Mouse (Mus musculus) stomach, embryonic 16.5 days (tissue): ENCODE data around the gene Gm10477. TPM values are rescaled to one million over a fixed set of nuclear protein-coding genes. Genes with fewer than 3 reads are reported as not detected.
"Not testable (repeated sequence)": the region's sequence is repeated elsewhere in the genome, so short reads cannot be mapped to it uniquely, and the experiment has no call there.

Experiments
- ATAC-seq: fragments of 200-750 bp; cut with Nextera tagmentation; 2 replicates; pipeline ENCODE4 v1.8.0; 2017; ENCODE audit warnings: moderate number of reproducible peaks, moderate TSS enrichment; ENCODE audit not compliant: insufficient read depth, low FRiP score
- H3K27ac ChIP-seq: fragments of 300-500 bp; sonication (generic); 2 replicates; pipeline ENCODE4 v1.5.1; 2014; ENCODE audit warnings: low read length
- H3K27me3 ChIP-seq: fragments of 300-500 bp; sonication (generic); 2 replicates; pipeline ENCODE4 v1.6.1; 2014; ENCODE audit warnings: low read length, control low read depth, mixed read lengths; ENCODE audit not compliant: control insufficient read depth, insufficient read depth
- H3K36me3 ChIP-seq: fragments of 300-500 bp; sonication (generic); 2 replicates; pipeline ENCODE4 v1.6.1; 2014; ENCODE audit warnings: low read length; ENCODE audit not compliant: control insufficient read depth, insufficient read depth
- H3K4me1 ChIP-seq: fragments of 300-500 bp; sonication (generic); 2 replicates; pipeline ENCODE4 v1.6.1; 2014; ENCODE audit warnings: low read length, control low read depth, mixed read lengths; ENCODE audit not compliant: control insufficient read depth, insufficient read depth
- H3K4me2 ChIP-seq: fragments of 300-500 bp; sonication (generic); 2 replicates; pipeline ENCODE4 v1.6.1; 2014; ENCODE audit warnings: low read depth, low read length, mixed read lengths
- H3K4me3 ChIP-seq: fragments of 300-500 bp; sonication (generic); replicated peaks from 2 replicates; pipeline ENCODE4 v1.5.1; 2014; ENCODE audit warnings: mild to moderate bottlenecking, low read length
- H3K9ac ChIP-seq: fragments of 300-500 bp; sonication (generic); 2 replicates; pipeline ENCODE4 v1.6.1; 2014; ENCODE audit warnings: low read length
- H3K9me3 ChIP-seq: fragments of 300-500 bp; sonication (generic); replicated peaks from 2 replicates; pipeline ENCODE4 v1.6.1; 2016; ENCODE audit warnings: low read length, control low read depth; ENCODE audit not compliant: control insufficient read depth
- WGBS: fragments of 180-500 bp; shearing (Covaris S2); extraction: QIAGEN DNeasy Blood & Tissue Kit; methylation state at CpG from one replicate; pipeline ENCODE4 v1.1.7; 2014; 5-methylcytosine and 5-hydroxymethylcytosine counted together
- polyA plus RNA-seq: library from polyadenylated mRNA; unstranded; fragments of >200 nt; fragmentation: Nextera tagmentation; extraction: Ambion mirVana; gene quantifications from 2 replicates; pipeline ENCODE4 v1.2.1, GENCODE M21; 2015

The Gm10477 gene
- polyA plus RNA-seq: not detected in 2 replicates

DNA sequence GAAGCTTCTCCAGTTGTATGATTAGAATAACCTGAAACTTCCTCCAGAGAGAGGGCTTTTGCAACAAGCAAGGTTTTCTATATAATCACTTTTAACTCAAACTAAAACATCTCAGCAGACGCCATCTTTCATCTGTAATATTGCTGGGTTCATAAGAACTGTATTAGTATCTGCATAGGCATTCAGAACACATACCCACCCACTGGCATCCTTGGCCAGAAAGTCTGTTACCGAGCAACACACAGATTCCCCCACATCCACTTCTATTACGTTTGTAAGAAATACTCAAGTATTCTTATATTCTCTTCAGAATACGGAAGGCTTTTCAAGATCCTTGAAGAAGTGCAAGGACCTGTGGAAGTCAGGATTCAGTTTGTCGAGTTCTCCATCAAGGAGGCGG lies at the start of gene Gm10477:
Gene Gm10477 (plus strand): TSS at position 301 of the 400 bp plus-strand sequence.
- not testable (repeated sequence) for H3K4me1 ChIP-seq, H3K27ac ChIP-seq, H3K9me3 ChIP-seq, H3K4me3 ChIP-seq, H3K4me2 ChIP-seq, ATAC-seq, H3K36me3 ChIP-seq, H3K9ac ChIP-seq, H3K27me3 ChIP-seq
- WGBS: 81% methylated on average over 6 of the region's 6 CpGs

GRCm38 (mm10) chrX:56477553-56477952 lies 47.0 kb upstream of the Gm10477 start:
- no peaks in the 10 kb centered on the region for H3K27me3 ChIP-seq
- 88% methylated on average over 3 of the region's 3 CpGs for WGBS
- no peak for ATAC-seq

GRCm38 (mm10) chrX:56481906-56482305 lies 42.6 kb upstream of the Gm10477 start:
- no peaks in the 10 kb centered on the region for H3K27me3 ChIP-seq
- no peak overlapping the region for H3K4me3 ChIP-seq
- no peak overlapping the region for H3K4me2 ChIP-seq
- no peaks in the 10 kb centered on the region for H3K9me3 ChIP-seq
- no peak overlapping the region for H3K9ac ChIP-seq
- WGBS: 82% methylated on average over 3 of the region's 3 CpGs
- ATAC-seq: no peak
- H3K36me3 ChIP-seq: no peaks in the 10 kb centered on the region
- H3K4me1 ChIP-seq: no peaks in the 10 kb centered on the region
- no peak overlapping the region for H3K27ac ChIP-seq

More at GRCm38 (mm10) chrX:56477553-56477952, 47.0 kb upstream of the Gm10477 start:
- Histone ChIP-seq H3K4me1 (no peaks in the 10 kb centered on the region), H3K4me3 (no peak overlapping the region), H3K36me3 (no peaks in the 10 kb centered on the region), H3K9me3 (no peaks in the 10 kb centered on the region), H3K9ac (no peak overlapping the region), H3K27ac (no peak overlapping the region), H3K4me2 (no peak overlapping the region)

DNA sequence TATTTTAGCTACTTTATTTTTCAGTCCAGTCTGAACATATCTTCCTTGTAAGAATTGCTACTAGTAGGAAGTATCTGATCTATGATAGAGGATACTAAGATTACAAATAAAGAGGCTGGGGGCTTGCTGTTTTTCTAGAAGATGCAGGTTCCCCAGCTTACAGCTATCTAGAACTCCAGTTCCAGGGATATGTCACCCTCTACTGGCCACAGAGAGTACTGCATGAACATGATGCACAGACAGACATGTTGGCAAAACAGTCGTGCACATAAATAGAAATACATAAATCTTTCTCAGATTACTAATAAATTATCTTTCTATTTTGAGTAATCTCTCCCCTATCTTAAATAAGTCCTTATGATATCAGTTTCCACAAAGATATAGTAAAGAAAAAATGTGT lies 34.8 kb upstream of the Gm10477 start:
- Histone ChIP-seq H3K4me1 (no peaks in the 10 kb centered on the region), H3K4me3 (no peak overlapping the region), H3K27ac (no peak overlapping the region), H3K4me2 (no peak overlapping the region), H3K36me3 (no peaks in the 10 kb centered on the region), H3K9me3 (no peaks in the 10 kb centered on the region), H3K9ac (no peak overlapping the region), H3K27me3 (no peaks in the 10 kb centered on the region)
- 11% methylated on average over 1 of the region's 1 CpGs for WGBS
- no peak for ATAC-seq

- H3K4me3 ChIP-seq: no peak overlapping the region
- H3K9me3 ChIP-seq: no peaks in the 10 kb centered on the region
- H3K27ac ChIP-seq: no peak overlapping the region
- no peak overlapping the region for H3K9ac ChIP-seq
- ATAC-seq: no peak
- H3K36me3 ChIP-seq: no peaks in the 10 kb centered on the region
- 81% methylated on average over 7 of the region's 7 CpGs for WGBS
- no peaks in the 10 kb centered on the region for H3K4me1 ChIP-seq
- H3K27me3 ChIP-seq: no peaks in the 10 kb centered on the region
- H3K4me2 ChIP-seq: no peak overlapping the region
Observed at GRCm38 (mm10) chrX:56497241-56497640, 27.3 kb upstream of the Gm10477 start.

DNA sequence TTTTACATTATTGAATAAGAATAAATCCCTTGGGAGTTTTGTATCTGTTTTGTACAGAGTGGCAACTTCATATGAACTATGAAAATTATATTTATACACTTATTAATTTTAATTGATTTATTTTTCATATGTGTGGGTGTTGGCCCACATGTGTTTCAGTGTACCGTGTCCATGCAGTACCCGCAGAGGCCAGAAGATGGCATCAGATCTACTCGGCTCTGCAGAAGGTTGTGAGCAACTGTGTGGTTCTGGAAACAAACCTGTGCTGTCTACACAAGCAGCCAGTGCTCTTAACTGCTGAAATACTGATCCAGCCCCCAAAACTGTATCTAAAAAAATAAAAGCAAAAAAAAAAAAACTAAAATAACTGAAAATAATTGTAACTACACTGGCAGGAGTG lies 6.7 kb downstream of the Gm10477 start:
- Histone ChIP-seq H3K4me2 (no peak overlapping the region), H3K4me3 (no peak overlapping the region), H3K9ac (no peak overlapping the region), H3K9me3 (no peaks in the 10 kb centered on the region), H3K27me3 (no peaks in the 10 kb centered on the region), H3K4me1 (no peaks in the 10 kb centered on the region), H3K36me3 (no peaks in the 10 kb centered on the region), H3K27ac (no peak overlapping the region)
- no peak for ATAC-seq
- 8% methylated on average over 3 of the region's 3 CpGs for WGBS

- Histone ChIP-seq H3K27me3 (no peaks in the 10 kb centered on the region), H3K4me1 (no peaks in the 10 kb centered on the region), H3K36me3 (no peaks in the 10 kb centered on the region), H3K9me3 (no peaks in the 10 kb centered on the region), H3K4me3 (no peak overlapping the region), H3K4me2 (no peak overlapping the region), H3K9ac (no peak overlapping the region), H3K27ac (no peak overlapping the region)
- WGBS: 57% methylated on average over 4 of the region's 4 CpGs
- no peak for ATAC-seq
Observed at GRCm38 (mm10) chrX:56537162-56537561, 12.6 kb downstream of the Gm10477 start.

GRCm38 (mm10) chrX:56549506-56549905 lies 25.0 kb downstream of the Gm10477 start, which contains the start of gene Gm648:
Gene Gm648 (minus strand): TSS chrX:56549606.
- no peaks in the 10 kb centered on the region for H3K36me3 ChIP-seq
- H3K9me3 ChIP-seq: no peaks in the 10 kb centered on the region
- H3K27me3 ChIP-seq: no peaks in the 10 kb centered on the region
- no peak within 1 kb of the TSS for H3K27ac ChIP-seq
- WGBS: 91% methylated on average over 7 of the region's 7 CpGs
- no peak within 1 kb of the TSS for H3K9ac ChIP-seq
- H3K4me3 ChIP-seq: no peak within 1 kb of the TSS
- no peak within 1 kb of the TSS for H3K4me2 ChIP-seq
- no peaks in the 10 kb centered on the region for H3K4me1 ChIP-seq
- no peak for ATAC-seq

- no peak for ATAC-seq
Observed at GRCm38 (mm10) chrX:56553584-56553983, 29.0 kb downstream of the Gm10477 start.

DNA sequence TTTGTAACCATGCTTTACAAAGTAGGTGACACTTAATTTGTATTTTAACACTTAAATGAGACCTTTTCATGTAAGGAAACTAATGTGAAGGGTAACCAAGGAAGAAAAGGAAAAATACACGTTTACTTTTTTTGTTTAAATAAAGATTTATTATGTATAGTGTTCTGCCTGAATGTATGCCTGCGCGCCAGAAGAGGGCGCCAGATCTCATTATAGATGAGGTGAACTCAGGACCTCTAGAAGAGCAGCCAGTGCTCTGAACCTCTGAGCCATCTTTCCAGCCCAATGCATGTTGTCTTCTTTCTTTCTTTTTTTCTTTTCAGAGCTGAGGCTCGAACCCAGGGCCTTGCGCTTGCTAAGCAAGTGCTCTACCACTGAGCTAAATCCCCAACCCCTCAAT lies 47.9 kb downstream of the Gm10477 start:
- Histone ChIP-seq H3K4me1 (no peaks in the 10 kb centered on the region), H3K9ac (no peak overlapping the region), H3K27ac (no peak overlapping the region), H3K4me3 (no peak overlapping the region), H3K27me3 (no peaks in the 10 kb centered on the region), H3K36me3 (no peaks in the 10 kb centered on the region), H3K4me2 (no peak overlapping the region), H3K9me3 (no peaks in the 10 kb centered on the region)
- no peak for ATAC-seq
- WGBS: 25% methylated on average over 6 of the region's 6 CpGs

More at GRCm38 (mm10) chrX:56553584-56553983, 29.0 kb downstream of the Gm10477 start:
- H3K4me3 ChIP-seq: no peak overlapping the region
- H3K4me1 ChIP-seq: no peaks in the 10 kb centered on the region
- no peaks in the 10 kb centered on the region for H3K9me3 ChIP-seq
- H3K4me2 ChIP-seq: no peak overlapping the region
- H3K27me3 ChIP-seq: no peaks in the 10 kb centered on the region
- 68% methylated on average over 3 of the region's 3 CpGs for WGBS
- no peaks in the 10 kb centered on the region for H3K36me3 ChIP-seq
- H3K9ac ChIP-seq: no peak overlapping the region
- H3K27ac ChIP-seq: no peak overlapping the region
